Mouse (Mus musculus) G1E (cell line): ENCODE measurements at regions not wholly inside any gene's neighbourhood (a gene's known extent, or its start where the extent isn't known, plus 50 kb on each side); places are given as distances from the start of the nearest gene placed in this dataset.

ENCODE experiments used
- ATAC-seq: 2 replicates; pipeline ENCODE4 v1.8.0; 2016; ENCODE audit warnings: mild to moderate bottlenecking; ENCODE audit not compliant: insufficient number of reproducible peaks, poor library complexity, low FRiP score, severe bottlenecking; ENCODE audit errors: extremely low read depth
- DNase-seq: peaks from one replicate; pipeline ENCODE4 v3.0.0; 2012; ENCODE audit warnings: low spot score
- H3K27me3 ChIP-seq: 2 replicates; pipeline ENCODE4 v1.6.1; 2012; ENCODE audit warnings: mild to moderate bottlenecking, low read length, inconsistent platforms; ENCODE audit not compliant: insufficient read depth
- H3K36me3 ChIP-seq: replicated peaks from 2 replicates; pipeline ENCODE3; 2012; ENCODE audit warnings: mild to moderate bottlenecking, inconsistent platforms
- H3K4me1 ChIP-seq: 2 replicates; pipeline ENCODE4 v1.6.1; 2012; ENCODE audit warnings: low read depth, low read length, inconsistent platforms, mixed read lengths; ENCODE audit not compliant: insufficient read depth
- H3K4me3 ChIP-seq: 2 replicates; pipeline ENCODE4 v1.5.1; 2012; ENCODE audit warnings: low read depth, mild to moderate bottlenecking, inconsistent platforms, low read length, moderate library complexity, mixed read lengths
- H3K9me3 ChIP-seq: replicated peaks from 2 replicates; pipeline ENCODE4 v1.6.1; 2012; ENCODE audit warnings: inconsistent platforms
- CTCF ChIP-seq: IDR thresholded peaks from 2 replicates; pipeline ENCODE4 v1.5.1; 2012; ENCODE audit warnings: low read depth, low read length, inconsistent platforms, mixed read lengths
- GATA1 ChIP-seq: IDR thresholded peaks from 2 replicates; pipeline ENCODE4 v1.6.1; 2012; ENCODE audit warnings: borderline replicate concordance, low read length, inconsistent platforms, mixed read lengths
- GATA2 ChIP-seq: IDR thresholded peaks from 2 replicates; pipeline ENCODE4 v1.6.1; 2012; ENCODE audit warnings: low read depth, low read length, inconsistent platforms, borderline replicate concordance
- POLR2AphosphoS5 ChIP-seq: IDR thresholded peaks from 2 replicates; pipeline ENCODE4 v1.6.1; 2012; ENCODE audit warnings: low read depth, low read length, inconsistent platforms; ENCODE audit not compliant: insufficient replicate concordance
- TAL1 ChIP-seq: conservative IDR thresholded peaks from 2 replicates; pipeline ENCODE4 v1.6.1; 2012; ENCODE audit warnings: low read depth, low read length, inconsistent platforms, mixed read lengths

DNA sequence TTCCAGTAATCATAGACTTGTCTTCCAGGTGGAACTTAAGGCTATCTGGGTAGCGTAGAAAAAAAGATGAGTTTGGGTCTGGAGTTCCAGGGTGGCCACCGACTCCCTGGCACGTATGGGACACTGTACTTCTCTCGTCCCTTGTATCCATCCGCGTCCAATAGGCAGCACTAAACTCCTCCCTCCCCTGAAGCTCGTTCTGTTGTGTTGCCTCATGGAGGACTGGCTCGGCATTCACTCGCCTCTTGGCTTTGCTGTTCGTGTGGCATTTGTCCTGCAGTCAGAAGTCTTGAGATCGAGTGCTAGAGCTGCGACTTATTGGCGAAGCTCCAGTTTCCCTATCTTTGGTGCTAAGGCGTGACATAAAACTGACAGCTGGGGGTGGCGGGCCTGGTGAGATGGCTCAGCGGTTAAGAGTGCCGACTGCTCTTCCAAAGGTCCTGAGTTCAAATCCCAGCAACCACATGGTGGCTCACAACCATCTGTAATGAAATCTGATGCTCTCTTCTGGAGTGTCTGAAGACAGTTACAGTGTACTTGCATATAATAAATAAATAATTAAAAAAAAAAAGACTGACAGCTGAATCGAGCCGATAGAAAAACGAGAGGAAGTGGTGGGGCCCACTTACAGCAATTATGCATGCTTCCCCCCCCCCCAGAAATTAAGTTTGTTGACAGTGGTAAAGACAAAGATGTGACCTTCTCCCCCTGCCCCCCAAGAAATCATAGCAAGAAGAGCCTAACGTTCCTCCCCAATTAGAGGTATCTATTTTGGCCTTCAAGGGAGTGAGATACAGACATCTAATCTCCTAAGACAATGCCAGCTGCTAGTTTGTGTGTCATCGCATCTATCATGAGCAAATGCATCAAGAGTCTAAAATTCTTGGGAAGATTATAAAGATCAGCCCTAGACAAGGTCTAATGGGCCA, 274.1 kb downstream of the Rngtt start:
- no peaks in the 10 kb centered on the region for H3K9me3 ChIP-seq
- ATAC-seq (no peak), DNase-seq (no peak)
- TF ChIP-seq CTCF (no peak), GATA2 (no peak), TAL1 (no peak), GATA1 (no peak), POLR2AphosphoS5 (no peak)
- H3K4me3 ChIP-seq: no peak overlapping the region
- no peaks in the 10 kb centered on the region for H3K36me3 ChIP-seq
- H3K27me3 ChIP-seq: 0 out of 2 replicates have a peak, but pooled peaks cover 5% of the 10 kb centered on the region
- no peaks in the 10 kb centered on the region for H3K4me1 ChIP-seq

GRCm38 (mm10) chr4:33585821-33586220, 275.7 kb downstream of the Rngtt start:
- Histone ChIP-seq H3K27me3 (0 out of 2 replicates have a peak, but pooled peaks cover 5% of the 10 kb centered on the region), H3K4me1 (no peaks in the 10 kb centered on the region), H3K4me3 (no peak overlapping the region), H3K9me3 (no peaks in the 10 kb centered on the region), H3K36me3 (no peaks in the 10 kb centered on the region)
- TF ChIP-seq GATA1: no peak
- no peak for TF ChIP-seq CTCF
- TF ChIP-seq GATA2: no peak
- TF ChIP-seq POLR2AphosphoS5: no peak
- no peak for TF ChIP-seq TAL1
- ATAC-seq: no peak
- DNase-seq: no peak

- H3K27me3 ChIP-seq: 0 out of 2 replicates have a peak, but pooled peaks cover 5% of the 10 kb centered on the region
- no peak for ATAC-seq
- no peak for TF ChIP-seq TAL1
- no peak for TF ChIP-seq CTCF
- no peak for TF ChIP-seq POLR2AphosphoS5
- no peak for TF ChIP-seq GATA1
- TF ChIP-seq GATA2: no peak
- H3K4me3 ChIP-seq: no peak overlapping the region
- H3K4me1 ChIP-seq: no peaks in the 10 kb centered on the region
- H3K36me3 ChIP-seq: no peaks in the 10 kb centered on the region
- no peaks in the 10 kb centered on the region for H3K9me3 ChIP-seq
- DNase-seq: no peak
Observed at GRCm38 (mm10) chr4:33586290-33586614, 276.1 kb downstream of the Rngtt start.

GRCm38 (mm10) chr4:33586615-33587451, 276.7 kb downstream of the Rngtt start:
- Histone ChIP-seq H3K27me3 (0 out of 2 replicates have a peak, but pooled peaks cover 5% of the 10 kb centered on the region), H3K4me3 (no peak overlapping the region), H3K4me1 (no peaks in the 10 kb centered on the region), H3K36me3 (no peaks in the 10 kb centered on the region), H3K9me3 (no peaks in the 10 kb centered on the region)
- DNase-seq (no peak), ATAC-seq (no peak)
- no peak for TF ChIP-seq GATA2
- TF ChIP-seq GATA1: no peak
- TF ChIP-seq POLR2AphosphoS5: no peak
- no peak for TF ChIP-seq TAL1
- TF ChIP-seq CTCF: no peak

GRCm38 (mm10) chr4:33587666-33588065, 277.6 kb downstream of the Rngtt start:
- TF ChIP-seq POLR2AphosphoS5 (no peak), CTCF (no peak)
- Histone ChIP-seq H3K9me3 (no peaks in the 10 kb centered on the region), H3K4me1 (no peaks in the 10 kb centered on the region), H3K27me3 (0 out of 2 replicates have a peak, but pooled peaks cover 5% of the 10 kb centered on the region), H3K36me3 (no peaks in the 10 kb centered on the region), H3K4me3 (no peak overlapping the region)
- DNase-seq (no peak), ATAC-seq (no peak)

GRCm38 (mm10) chr4:33588127-33588526, 278.0 kb downstream of the Rngtt start:
- H3K4me3 ChIP-seq: no peak overlapping the region
- ATAC-seq (no peak), DNase-seq (no peak)
- H3K9me3 ChIP-seq: no peaks in the 10 kb centered on the region
- TF ChIP-seq CTCF (no peak), GATA1 (no peak), POLR2AphosphoS5 (no peak), TAL1 (no peak), GATA2 (no peak)
- no peaks in the 10 kb centered on the region for H3K36me3 ChIP-seq
- 0 out of 2 replicates have a peak, but pooled peaks cover 5% of the 10 kb centered on the region for H3K27me3 ChIP-seq
- no peaks in the 10 kb centered on the region for H3K4me1 ChIP-seq
